Mouse (Mus musculus) cortical plate, adult 2 months (tissue): ENCODE measurements around the gene Col6a5.

Experiments used
- CTCF ChIP-seq: fragments of 200-500 bp; IDR thresholded peaks from 2 replicates; pipeline ENCODE4 v1.5.1; 2011; ENCODE audit warnings: mild to moderate bottlenecking, control low read depth, low read length; ENCODE audit not compliant: insufficient read depth; ENCODE audit errors: extremely low read depth
- POLR2A ChIP-seq: fragments of 200-500 bp; IDR thresholded peaks from 2 replicates; pipeline ENCODE4 v1.6.1; 2011; ENCODE audit warnings: mild to moderate bottlenecking, low read length, control low read depth; ENCODE audit not compliant: insufficient read depth; ENCODE audit errors: extremely low read depth

GRCm38 (mm10) chr9:105880743-105881142, 79.7 kb downstream of the Col6a5 start:
- no peak for TF ChIP-seq CTCF
- no peak for TF ChIP-seq POLR2A
